Mouse (Mus musculus) midbrain, embryonic 16.5 days (tissue): Measurements from ENCODE around the gene Zfp28. TPM values are rescaled to one million over a fixed set of nuclear protein-coding genes. Genes with fewer than 3 reads are reported as not detected.

ENCODE experiments used
- ATAC-seq: fragments of 200-750 bp; cut with Nextera tagmentation; 2 replicates; pipeline ENCODE4 v1.8.0; 2017; ENCODE audit warnings: moderate TSS enrichment
- H3K27ac ChIP-seq: fragments of 300-500 bp; sonication (generic); 2 replicates; pipeline ENCODE4 v1.5.1; 2014; ENCODE audit warnings: mild to moderate bottlenecking, low read length, mixed read lengths
- H3K27me3 ChIP-seq: fragments of 300-500 bp; sonication (generic); 2 replicates; pipeline ENCODE4 v1.6.1; 2014; ENCODE audit warnings: low read depth, low read length, mixed read lengths; ENCODE audit not compliant: control insufficient read depth, insufficient read depth
- H3K36me3 ChIP-seq: fragments of 300-500 bp; sonication (generic); 2 replicates; pipeline ENCODE4 v1.6.1; 2014; ENCODE audit warnings: mild to moderate bottlenecking, low read length, moderate library complexity, mixed read lengths; ENCODE audit not compliant: control insufficient read depth, insufficient read depth
- H3K4me1 ChIP-seq: fragments of 300-500 bp; sonication (generic); 2 replicates; pipeline ENCODE4 v1.6.1; 2014; ENCODE audit warnings: mild to moderate bottlenecking, low read length, mixed read lengths; ENCODE audit not compliant: control insufficient read depth, insufficient read depth
- H3K4me2 ChIP-seq: fragments of 300-500 bp; sonication (generic); 2 replicates; pipeline ENCODE4 v1.6.1; 2014; ENCODE audit warnings: mild to moderate bottlenecking, low read length, mixed read lengths
- H3K4me3 ChIP-seq: fragments of 300-500 bp; sonication (generic); 2 replicates; pipeline ENCODE4 v1.5.1; 2014; ENCODE audit warnings: low read depth, mild to moderate bottlenecking, low read length, moderate library complexity, mixed read lengths
- H3K9ac ChIP-seq: fragments of 300-500 bp; sonication (generic); 2 replicates; pipeline ENCODE4 v1.6.1; 2014; ENCODE audit warnings: low read depth, low read length, mixed read lengths
- H3K9me3 ChIP-seq: fragments of 300-500 bp; sonication (generic); replicated peaks from 2 replicates; pipeline ENCODE4 v1.6.1; 2014; ENCODE audit warnings: mild to moderate bottlenecking, low read length, mixed read lengths; ENCODE audit not compliant: control insufficient read depth, poor library complexity, severe bottlenecking
- WGBS: fragments of 180-500 bp; shearing (Covaris S2); extraction: QIAGEN DNeasy Blood & Tissue Kit; methylation state at CpG from one replicate; pipeline ENCODE4 v1.1.7; 2014; 5-methylcytosine and 5-hydroxymethylcytosine counted together
- polyA plus RNA-seq: library from polyadenylated mRNA; unstranded; fragments of >200 nt; fragmentation: Nextera tagmentation; extraction: Ambion mirVana; gene quantifications from 2 replicates; pipeline ENCODE4 v1.2.1, GENCODE M21; 2015

Gene Zfp28
- polyA plus RNA-seq, 1 experiment from 2014 or later: 17.2 TPM

- Histone ChIP-seq H3K9ac (no peak overlapping the region), H3K36me3 (peaks cover 5% of the 10 kb centered on the region; the same call in 1 of the 2 replicates), H3K9me3 (no peaks in the 10 kb centered on the region), H3K4me1 (no peaks in the 10 kb centered on the region), H3K27me3 (no peaks in the 10 kb centered on the region), H3K4me3 (no peak overlapping the region), H3K4me2 (no peak overlapping the region), H3K27ac (no peak overlapping the region)
- ATAC-seq: no peak
- 84% methylated on average over 6 of the region's 6 CpGs for WGBS
These were observed 36.8 kb downstream of the Zfp28 start for GRCm38 (mm10) chr7:6419894-6420293.

- H3K4me3 ChIP-seq: no peak overlapping the region
- no peak overlapping the region for H3K9ac ChIP-seq
- no peak overlapping the region for H3K27ac ChIP-seq
- no peaks in the 10 kb centered on the region for H3K27me3 ChIP-seq
- peaks cover 10% of the 10 kb centered on the region; the same call in 1 of the 2 replicates for H3K36me3 ChIP-seq
- H3K9me3 ChIP-seq: peaks cover 4% of the 10 kb centered on the region; the same call in 1 of the 2 replicates
- no peak for ATAC-seq
- H3K4me2 ChIP-seq: no peak overlapping the region
- 90% methylated on average over 3 of the region's 3 CpGs for WGBS
- peaks cover 1% of the 10 kb centered on the region; the same call in 1 of the 2 replicates for H3K4me1 ChIP-seq
These were observed 46.3 kb downstream of the Zfp28 start for GRCm38 (mm10) chr7:6429381-6429780.

GRCm38 (mm10) chr7:6430342-6430741 lies 47.2 kb downstream of the Zfp28 start:
- no peak overlapping the region for H3K4me3 ChIP-seq
- H3K9me3 ChIP-seq: peaks cover 4% of the 10 kb centered on the region; the same call in 1 of the 2 replicates
- H3K4me2 ChIP-seq: no peak overlapping the region
- peaks cover 7% of the 10 kb centered on the region for H3K4me1 ChIP-seq
- H3K36me3 ChIP-seq: peaks cover 8% of the 10 kb centered on the region; the same call in 1 of the 2 replicates
- H3K27ac ChIP-seq: no peak overlapping the region
- H3K27me3 ChIP-seq: no peaks in the 10 kb centered on the region
- ATAC-seq: no peak
- 46% methylated on average over 2 of the region's 2 CpGs for WGBS
- H3K9ac ChIP-seq: no peak overlapping the region

- 85% methylated on average over 3 of the region's 3 CpGs for WGBS
- Histone ChIP-seq H3K9ac (no peak within 1 kb of the TSS), H3K27ac (no peak within 1 kb of the TSS), H3K9me3 (no peaks in the 10 kb centered on the region), H3K4me1 (peaks cover 11% of the 10 kb centered on the region), H3K36me3 (no peaks in the 10 kb centered on the region), H3K27me3 (no peaks in the 10 kb centered on the region), H3K4me2 (no peak within 1 kb of the TSS), H3K4me3 (no peak within 1 kb of the TSS)
- no peak for ATAC-seq
These were observed 55.3 kb downstream of the Zfp28 start, which contains the start of gene Olfr1344 for GRCm38 (mm10) chr7:6438388-6438787. Gene Olfr1344, plus strand, starts transcription at chr7:6438688.

GRCm38 (mm10) chr7:6441173-6441572 lies 58.1 kb downstream of the Zfp28 start:
- Histone ChIP-seq H3K36me3 (no peaks in the 10 kb centered on the region), H3K4me2 (no peak overlapping the region), H3K9ac (no peak overlapping the region), H3K9me3 (no peaks in the 10 kb centered on the region), H3K27ac (no peak overlapping the region), H3K27me3 (no peaks in the 10 kb centered on the region), H3K4me3 (no peak overlapping the region), H3K4me1 (no peaks in the 10 kb centered on the region)
- WGBS: 45% methylated on average over 2 of the region's 2 CpGs
- ATAC-seq: no peak

Other genes with a start within 250 kb of the Zfp28 start
- 22.5 and 23.1 TPM in 2 replicates for gene Zfp787, start 227.3 kb upstream of the Zfp28 start, polyA plus RNA-seq
- 94.9 and 95.7 TPM in 2 replicates for gene Zfp444, start 211.1 kb upstream of the Zfp28 start, polyA plus RNA-seq
- not detected in 2 replicates for gene Galp, start 186.2 kb upstream of the Zfp28 start, polyA plus RNA-seq
- not detected in 2 replicates for gene Zscan5b, start 161.0 kb upstream of the Zfp28 start, polyA plus RNA-seq
- gene Epp13, start 130.6 kb upstream of the Zfp28 start, polyA plus RNA-seq: not detected in 2 replicates
- gene Zfp667, start 96.7 kb upstream of the Zfp28 start, polyA plus RNA-seq: 14.9 and 17.7 TPM in 2 replicates
- 16.9 and 17.4 TPM in 2 replicates for gene Zfp583, start 52.0 kb upstream of the Zfp28 start, polyA plus RNA-seq
- 8.6 TPM in 2 replicates for gene Gm3854, start 39.5 kb upstream of the Zfp28 start, polyA plus RNA-seq
- gene Zfp78, start 20.0 kb upstream of the Zfp28 start, polyA plus RNA-seq: 7.3 and 7.9 TPM in 2 replicates
- 5.8 and 7.7 TPM in 2 replicates for gene Smim17, start 15.4 kb downstream of the Zfp28 start, polyA plus RNA-seq
- 0.05 TPM in 1 of 2 replicates, not detected in the other for gene Gm20715, start 27.0 kb downstream of the Zfp28 start, polyA plus RNA-seq
- gene Olfr1344, start 55.4 kb downstream of the Zfp28 start, polyA plus RNA-seq: 0.33 and 0.42 TPM in 2 replicates
- not detected in 2 replicates for gene Olfr1336, start 72.9 kb downstream of the Zfp28 start, polyA plus RNA-seq
- not detected in 2 replicates for gene Olfr1346, start 83.8 kb downstream of the Zfp28 start, polyA plus RNA-seq
- gene Olfr5, start 103.6 kb downstream of the Zfp28 start, polyA plus RNA-seq: not detected in 2 replicates
- gene Olfr1347, start 116.5 kb downstream of the Zfp28 start, polyA plus RNA-seq: not detected in 2 replicates
- not detected in 2 replicates for gene Olfr1348, start 125.5 kb downstream of the Zfp28 start, polyA plus RNA-seq
- gene Olfr1349, start 139.7 kb downstream of the Zfp28 start, polyA plus RNA-seq: not detected in 2 replicates
- gene Olfr1350, start 181.5 kb downstream of the Zfp28 start, polyA plus RNA-seq: not detected in 2 replicates